Mouse (Mus musculus) forebrain, embryonic 14.5 days (tissue): ENCODE measurements around the gene Mapkbp1. TPM values are rescaled to one million over a fixed set of nuclear protein-coding genes. Genes with fewer than 3 reads are reported as not detected.

Source experiments
- ATAC-seq: fragments of 200-750 bp; cut with Nextera tagmentation; 2 replicates; pipeline ENCODE4 v1.8.0; 2017; ENCODE audit warnings: mild to moderate bottlenecking, moderate library complexity
- DNase-seq: peaks from one replicate; pipeline ENCODE4 v3.0.0-alpha.2; 2015; ENCODE audit warnings: low spot score
- H3K27ac ChIP-seq: fragments of 300-500 bp; sonication (generic); 2 replicates; pipeline ENCODE4 v1.5.1; 2014; ENCODE audit warnings: low read depth, mild to moderate bottlenecking, control low read depth, low read length, moderate library complexity
- H3K27me3 ChIP-seq: fragments of 300-500 bp; sonication (generic); replicated peaks from 2 replicates; pipeline ENCODE4 v1.6.1; 2014; ENCODE audit warnings: low read length, control low read depth, mixed read lengths; ENCODE audit not compliant: control insufficient read depth, insufficient read depth
- H3K36me3 ChIP-seq: fragments of 300-500 bp; sonication (generic); 2 replicates; pipeline ENCODE4 v1.6.1; 2014; ENCODE audit warnings: low read length, control low read depth; ENCODE audit not compliant: control insufficient read depth, insufficient read depth
- H3K4me1 ChIP-seq: fragments of 300-500 bp; sonication (generic); 2 replicates; pipeline ENCODE4 v1.6.1; 2014; ENCODE audit warnings: antibody characterized with exemption, low read length, control low read depth; ENCODE audit not compliant: control insufficient read depth, insufficient read depth
- H3K4me2 ChIP-seq: fragments of 300-500 bp; sonication (generic); 2 replicates; pipeline ENCODE4 v1.6.1; 2014; ENCODE audit warnings: mild to moderate bottlenecking, control low read depth, low read length
- H3K4me3 ChIP-seq: fragments of 300-500 bp; sonication (generic); 2 replicates; pipeline ENCODE4 v1.5.1; 2014; ENCODE audit warnings: low read depth, low read length, control low read depth
- H3K9ac ChIP-seq: fragments of 300-500 bp; sonication (generic); 2 replicates; pipeline ENCODE4 v1.6.1; 2014; ENCODE audit warnings: mild to moderate bottlenecking, low read length, control low read depth, moderate library complexity
- H3K9me3 ChIP-seq: fragments of 300-500 bp; sonication (generic); replicated peaks from 2 replicates; pipeline ENCODE4 v1.6.1; 2016; ENCODE audit warnings: low read length, control low read depth, mixed read lengths; ENCODE audit not compliant: control insufficient read depth
- WGBS: fragments of 180-500 bp; shearing (Covaris S2); extraction: QIAGEN DNeasy Blood & Tissue Kit; methylation state at CpG from one replicate; pipeline ENCODE4 v1.1.7; 2014; 5-methylcytosine and 5-hydroxymethylcytosine counted together
- polyA plus RNA-seq: library from polyadenylated mRNA; unstranded; fragments of >200 nt; fragmentation: Nextera tagmentation; extraction: Ambion mirVana; gene quantifications from 2 replicates; pipeline ENCODE4 v1.2.1, GENCODE M21; 2014

The Mapkbp1 gene
- polyA plus RNA-seq, 1 experiment from 2014 or later: 3.0 TPM

DNA sequence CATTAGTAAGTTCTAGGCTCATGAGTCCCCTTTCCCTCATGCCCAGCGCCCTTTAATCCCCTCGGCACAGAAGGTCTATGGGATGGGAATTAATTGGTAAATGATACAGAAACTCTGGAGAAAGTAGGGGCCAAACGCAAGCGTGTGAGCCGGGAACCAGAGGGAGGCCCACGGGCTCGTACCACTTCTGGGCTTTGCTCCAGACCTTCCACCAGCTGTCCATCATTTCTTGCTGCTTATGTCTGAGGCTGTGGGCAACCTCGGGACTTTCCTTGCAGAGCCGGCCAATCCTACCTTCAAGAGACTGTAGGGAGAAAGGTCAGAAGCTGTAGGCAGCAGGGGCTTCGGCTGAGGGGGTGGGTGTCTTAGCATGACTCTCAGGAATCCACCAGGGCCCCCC is 83.4 kb downstream of the Mapkbp1 start:
- WGBS: 73% methylated on average over 10 of the region's 10 CpGs
- H3K4me3 ChIP-seq: no peak overlapping the region
- no peaks in the 10 kb centered on the region for H3K36me3 ChIP-seq
- no peak overlapping the region for H3K4me2 ChIP-seq
- H3K4me1 ChIP-seq: no peaks in the 10 kb centered on the region
- H3K27me3 ChIP-seq: no peaks in the 10 kb centered on the region
- no peak for DNase-seq
- H3K27ac ChIP-seq: no peak overlapping the region
- H3K9ac ChIP-seq: no peak overlapping the region
- no peak for ATAC-seq
- no peaks in the 10 kb centered on the region for H3K9me3 ChIP-seq

DNA sequence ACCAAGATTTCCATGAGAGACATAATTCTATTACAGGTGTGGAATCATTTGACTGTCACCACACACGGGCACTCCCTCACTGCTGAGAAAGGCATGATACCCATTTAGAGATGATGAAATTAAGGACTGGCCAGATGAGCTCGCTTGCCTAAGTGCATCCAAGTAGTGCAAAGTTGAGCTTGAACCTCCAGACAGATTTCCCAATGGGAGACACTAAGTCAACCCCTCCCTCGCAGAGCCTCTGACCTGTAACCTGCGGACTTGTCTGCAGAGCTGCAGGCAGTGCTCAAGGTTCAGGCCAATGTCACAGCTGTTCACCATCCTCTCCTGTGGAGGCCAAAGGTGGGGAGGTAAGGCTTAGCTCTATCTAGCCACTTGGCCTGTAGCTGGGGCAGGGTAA is 86.3 kb downstream of the Mapkbp1 start:
- WGBS: 85% methylated on average over 4 of the region's 4 CpGs
- no peaks in the 10 kb centered on the region for H3K4me1 ChIP-seq
- no peak overlapping the region for H3K27ac ChIP-seq
- no peaks in the 10 kb centered on the region for H3K27me3 ChIP-seq
- ATAC-seq (no peak), DNase-seq (no peak)
- no peaks in the 10 kb centered on the region for H3K9me3 ChIP-seq
- H3K4me3 ChIP-seq: no peak overlapping the region
- no peak overlapping the region for H3K4me2 ChIP-seq
- no peaks in the 10 kb centered on the region for H3K36me3 ChIP-seq
- no peak overlapping the region for H3K9ac ChIP-seq

DNA sequence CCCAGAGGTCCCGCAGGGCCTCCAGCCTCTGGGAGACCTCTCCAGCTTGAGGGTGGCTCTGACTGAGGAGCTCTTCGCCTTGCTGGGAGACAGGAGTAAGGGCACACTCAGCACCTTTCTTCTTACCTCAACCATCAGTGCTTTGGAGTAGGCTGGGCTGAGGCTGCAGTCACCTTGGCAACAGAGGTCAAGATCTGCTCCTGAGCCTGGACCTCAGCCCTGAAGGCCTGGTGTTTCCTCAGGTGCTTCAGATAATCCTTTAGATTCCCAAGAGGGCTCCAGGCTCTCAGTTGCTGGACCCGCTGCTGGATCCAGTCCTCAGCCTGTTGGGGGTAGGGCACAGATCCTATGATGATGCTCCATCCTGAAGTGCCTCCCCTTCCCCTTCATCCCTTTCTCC is 87.0 kb downstream of the Mapkbp1 start:
- WGBS: 86% methylated on average over 3 of the region's 3 CpGs
- Histone ChIP-seq H3K36me3 (no peaks in the 10 kb centered on the region), H3K4me2 (no peak overlapping the region), H3K9me3 (no peaks in the 10 kb centered on the region), H3K4me3 (no peak overlapping the region), H3K4me1 (no peaks in the 10 kb centered on the region), H3K9ac (no peak overlapping the region), H3K27me3 (no peaks in the 10 kb centered on the region), H3K27ac (no peak overlapping the region)
- DNase-seq (no peak), ATAC-seq (no peak)

DNA sequence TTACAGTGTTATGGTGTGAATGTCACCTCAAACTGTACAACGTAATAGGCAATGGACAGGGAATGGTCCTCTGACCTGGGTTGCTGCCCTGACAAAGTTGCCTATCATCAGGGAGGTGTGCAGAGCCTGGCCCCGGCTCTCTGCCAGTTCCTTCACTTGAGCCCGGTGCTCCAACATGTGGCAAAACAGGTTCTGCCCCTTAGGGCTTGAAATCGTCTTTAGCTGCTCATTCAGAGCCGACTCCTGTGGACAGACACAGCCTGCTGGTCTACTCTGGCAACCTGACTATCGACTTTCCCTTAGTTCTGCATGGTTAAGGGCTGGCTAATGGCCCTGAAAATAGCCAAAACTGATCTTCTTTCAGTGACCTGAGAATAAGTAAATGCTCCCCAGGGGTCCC is 87.7 kb downstream of the Mapkbp1 start:
- H3K9ac ChIP-seq: no peak overlapping the region
- H3K4me2 ChIP-seq: no peak overlapping the region
- H3K4me1 ChIP-seq: no peaks in the 10 kb centered on the region
- ATAC-seq (no peak), DNase-seq (no peak)
- H3K36me3 ChIP-seq: no peaks in the 10 kb centered on the region
- H3K9me3 ChIP-seq: no peaks in the 10 kb centered on the region
- no peak overlapping the region for H3K27ac ChIP-seq
- no peaks in the 10 kb centered on the region for H3K27me3 ChIP-seq
- no peak overlapping the region for H3K4me3 ChIP-seq
- 69% methylated on average over 6 of the region's 6 CpGs for WGBS

DNA sequence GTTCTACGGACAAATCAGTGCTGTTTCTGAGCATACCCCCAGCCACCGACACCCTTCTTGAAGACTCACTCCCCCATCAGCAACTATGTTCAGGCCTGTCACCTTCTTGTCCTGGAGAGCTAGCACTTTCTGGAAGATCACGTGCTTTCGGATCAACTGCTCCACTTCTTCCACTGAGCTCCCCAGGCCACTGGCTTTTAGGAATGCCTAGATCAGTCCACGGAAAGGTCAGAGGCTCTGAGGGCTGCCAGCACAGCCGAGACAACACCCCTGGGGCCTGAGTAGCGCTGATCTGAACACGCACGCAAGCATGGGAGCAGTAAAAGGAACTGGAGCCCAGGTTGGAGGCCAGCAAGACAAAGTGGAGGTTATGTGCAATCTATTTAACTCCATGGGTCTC is 88.2 kb downstream of the Mapkbp1 start:
- no peaks in the 10 kb centered on the region for H3K4me1 ChIP-seq
- H3K36me3 ChIP-seq: no peaks in the 10 kb centered on the region
- ATAC-seq (no peak), DNase-seq (no peak)
- no peak overlapping the region for H3K9ac ChIP-seq
- H3K27me3 ChIP-seq: no peaks in the 10 kb centered on the region
- H3K27ac ChIP-seq: no peak overlapping the region
- H3K9me3 ChIP-seq: no peaks in the 10 kb centered on the region
- no peak overlapping the region for H3K4me2 ChIP-seq
- no peak overlapping the region for H3K4me3 ChIP-seq
- WGBS: 78% methylated on average over 9 of the region's 9 CpGs

DNA sequence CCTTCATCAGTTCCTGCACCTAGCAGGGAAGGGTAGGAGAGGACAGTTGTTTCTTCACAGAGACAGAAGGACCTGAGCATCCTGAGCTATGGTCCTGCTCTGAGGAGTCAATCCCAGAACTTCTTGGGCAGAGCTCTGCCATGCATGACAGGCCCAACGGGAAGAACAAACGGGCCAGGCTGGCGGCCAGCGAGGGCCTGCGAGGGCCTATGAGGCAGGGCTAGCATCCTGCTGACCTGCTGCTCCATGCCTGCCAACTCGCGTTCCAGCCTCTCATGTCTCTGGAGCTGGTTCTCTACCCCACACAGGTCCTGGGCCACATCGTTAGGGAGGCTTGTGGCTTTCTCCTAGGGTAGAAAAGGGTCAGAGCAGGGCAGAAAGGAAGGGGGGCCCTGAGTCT is 89.7 kb downstream of the Mapkbp1 start:
- Histone ChIP-seq H3K4me1 (no peaks in the 10 kb centered on the region), H3K4me3 (no peak overlapping the region), H3K36me3 (no peaks in the 10 kb centered on the region), H3K27ac (no peak overlapping the region), H3K27me3 (no peaks in the 10 kb centered on the region), H3K9me3 (no peaks in the 10 kb centered on the region), H3K4me2 (no peak overlapping the region), H3K9ac (no peak overlapping the region)
- ATAC-seq (no peak), DNase-seq (no peak)
- WGBS: 79% methylated on average over 8 of the region's 8 CpGs

DNA sequence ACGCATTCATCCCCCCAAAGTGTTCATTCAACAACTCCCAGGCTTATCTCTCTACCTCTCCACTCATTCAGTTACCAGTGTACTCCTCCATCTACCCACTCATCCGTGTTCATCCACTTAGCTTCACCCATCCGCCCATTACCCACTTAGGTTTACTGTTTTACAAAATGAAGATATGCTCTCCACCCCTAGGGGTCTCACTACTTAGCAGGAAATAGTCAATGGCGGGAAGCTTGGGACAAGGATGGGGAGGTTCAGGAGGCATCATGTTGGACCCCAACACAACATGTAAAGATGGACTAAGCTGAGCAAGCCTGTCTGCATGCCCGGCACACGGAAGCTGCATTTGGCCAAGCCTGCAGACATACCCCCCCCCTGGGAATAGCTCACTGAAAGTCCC is 92.1 kb downstream of the Mapkbp1 start:
- Histone ChIP-seq H3K27me3 (no peaks in the 10 kb centered on the region), H3K36me3 (no peaks in the 10 kb centered on the region), H3K4me2 (no peak overlapping the region), H3K4me3 (no peak overlapping the region), H3K27ac (no peak overlapping the region), H3K9me3 (no peaks in the 10 kb centered on the region), H3K9ac (no peak overlapping the region), H3K4me1 (no peaks in the 10 kb centered on the region)
- WGBS: 82% methylated on average over 6 of the region's 6 CpGs
- ATAC-seq (no peak), DNase-seq (no peak)

DNA sequence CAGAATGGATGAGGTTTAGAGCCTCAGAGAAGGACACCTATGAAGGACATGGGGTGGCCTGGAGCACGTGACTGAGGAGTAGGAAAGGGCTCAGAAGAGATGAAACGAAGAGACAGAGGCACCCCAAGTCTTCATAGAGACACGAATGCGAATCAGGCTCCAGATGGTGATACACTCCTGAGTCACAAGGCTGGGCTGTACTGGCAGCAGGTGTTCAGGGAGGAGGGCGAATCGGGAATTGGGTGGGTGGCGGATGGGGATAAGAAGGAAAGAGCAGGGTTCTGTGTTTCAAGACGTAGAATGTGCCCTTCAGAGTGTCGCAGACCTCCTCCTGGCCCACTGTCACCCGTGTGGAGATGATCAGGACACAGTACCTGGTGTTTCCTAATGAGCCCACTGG is 92.7 kb downstream of the Mapkbp1 start:
- no peak overlapping the region for H3K27ac ChIP-seq
- H3K27me3 ChIP-seq: no peaks in the 10 kb centered on the region
- H3K9ac ChIP-seq: no peak overlapping the region
- H3K4me2 ChIP-seq: no peak overlapping the region
- DNase-seq: no peak
- 90% methylated on average over 10 of the region's 10 CpGs for WGBS
- H3K4me3 ChIP-seq: no peak overlapping the region
- H3K36me3 ChIP-seq: no peaks in the 10 kb centered on the region
- ATAC-seq: no peak
- H3K4me1 ChIP-seq: no peaks in the 10 kb centered on the region
- H3K9me3 ChIP-seq: no peaks in the 10 kb centered on the region

DNA sequence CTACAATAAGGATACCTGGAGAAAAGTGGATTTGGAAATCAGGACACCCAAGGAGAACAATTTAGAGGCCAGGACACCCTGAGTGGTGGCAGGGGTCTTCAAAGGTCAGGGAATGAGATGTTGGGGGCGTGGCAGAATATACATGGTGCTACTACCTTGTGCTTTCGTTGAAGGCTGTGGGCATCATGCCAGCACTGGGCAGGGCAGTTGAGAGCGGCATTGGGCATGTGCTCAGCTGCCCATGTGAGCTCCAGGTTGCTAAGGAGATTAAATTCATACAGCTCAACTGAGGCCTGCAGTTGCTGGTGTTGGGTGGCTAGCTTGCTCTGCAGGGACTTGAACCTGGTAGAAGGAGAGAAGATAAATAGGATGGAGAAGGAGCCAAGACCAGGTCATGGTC is 93.7 kb downstream of the Mapkbp1 start:
- Histone ChIP-seq H3K36me3 (no peaks in the 10 kb centered on the region), H3K27ac (no peak overlapping the region), H3K4me2 (no peak overlapping the region), H3K4me1 (no peaks in the 10 kb centered on the region), H3K4me3 (no peak overlapping the region), H3K27me3 (no peaks in the 10 kb centered on the region), H3K9me3 (no peaks in the 10 kb centered on the region), H3K9ac (no peak overlapping the region)
- no peak for ATAC-seq
- no peak for DNase-seq
- 82% methylated on average over 3 of the region's 3 CpGs for WGBS
